Mouse (Mus musculus): ENCODE measurements around the gene Sv2a. TPM values are rescaled to one million over a fixed set of nuclear protein-coding genes. Genes with fewer than 3 reads are reported as not detected.

The Sv2a gene
- total RNA-seq (2021): 100 to 1,000 TPM; 317 to 343 TPM
- long read RNA-seq, full-length matches to known transcripts: 89 of 150 reads
- long read RNA-seq, partial matches to known transcripts: 58 of 150 reads
- long read RNA-seq, other reads (novel, unspliced or antisense): 3 of 150 reads

GRCm38 (mm10) chr3:96180727-96181477, at the start of gene Sv2a:
Gene Sv2a (plus strand): TSS chr3:96181151.
- peak; percentile 75 to 79 for DNase-seq (ENCODE audit: low spot score in 2 of 2)

- DNase-seq (ENCODE audit: low spot score in 2 of 2): no peak
Observed at GRCm38 (mm10) chr3:96132478-96132877, 48.5 kb upstream of the Sv2a start.

GRCm38 (mm10) chr3:96133327-96133905, 47.5 kb upstream of the Sv2a start:
- no peak for DNase-seq (ENCODE audit: low spot score in 2 of 2)

- no peak for DNase-seq (ENCODE audit: low spot score in 2 of 2)
Observed at GRCm38 (mm10) chr3:96135011-96135410, 45.9 kb upstream of the Sv2a start.

- DNase-seq (ENCODE audit: low spot score in 2 of 2): peak; percentile 56 to 71
Observed at GRCm38 (mm10) chr3:96147950-96148349, 33.0 kb upstream of the Sv2a start.

GRCm38 (mm10) chr3:96151836-96152235, 29.1 kb upstream of the Sv2a start:
- DNase-seq (ENCODE audit: low spot score in 2 of 2): no peak

GRCm38 (mm10) chr3:96152611-96153010, 28.3 kb upstream of the Sv2a start:
- no peak for DNase-seq (ENCODE audit: low spot score in 2 of 2)

- no peak for DNase-seq (ENCODE audit: low spot score in 2 of 2)
Observed at GRCm38 (mm10) chr3:96155501-96155900, 25.4 kb upstream of the Sv2a start.

GRCm38 (mm10) chr3:96159820-96160219, 21.1 kb upstream of the Sv2a start:
- DNase-seq (ENCODE audit: low spot score in 2 of 2): no peak

- no peak for DNase-seq (ENCODE audit: low spot score in 2 of 2)
Observed at GRCm38 (mm10) chr3:96160222-96160802, 20.6 kb upstream of the Sv2a start.

- DNase-seq (ENCODE audit: low spot score in 2 of 2): peak in 1 of 2 experiments; percentile 43
Observed at GRCm38 (mm10) chr3:96160803-96161516, 20.0 kb upstream of the Sv2a start.

GRCm38 (mm10) chr3:96161869-96162840, 18.8 kb upstream of the Sv2a start, which contains the start of gene Mtmr11:
Gene Mtmr11 (plus strand): TSS chr3:96162004.
- peak in 1 of 2 experiments; percentile 43 for DNase-seq (ENCODE audit: low spot score in 2 of 2)

- DNase-seq (ENCODE audit: low spot score in 2 of 2): no peak
Observed at GRCm38 (mm10) chr3:96163040-96163439, 17.9 kb upstream of the Sv2a start.

GRCm38 (mm10) chr3:96168466-96169158, 12.3 kb upstream of the Sv2a start:
- DNase-seq (ENCODE audit: low spot score in 2 of 2): no peak

GRCm38 (mm10) chr3:96170276-96170675, 10.7 kb upstream of the Sv2a start:
- DNase-seq (ENCODE audit: low spot score in 2 of 2): no peak

- DNase-seq (ENCODE audit: low spot score in 2 of 2): no peak
Observed at GRCm38 (mm10) chr3:96170976-96171545, 9.9 kb upstream of the Sv2a start.

- no peak for DNase-seq (ENCODE audit: low spot score in 2 of 2)
Observed at GRCm38 (mm10) chr3:96171583-96172196, 9.3 kb upstream of the Sv2a start.

GRCm38 (mm10) chr3:96172197-96173178, 8.5 kb upstream of the Sv2a start, which contains the start of gene Sf3b4:
Gene Sf3b4 (plus strand): TSS chr3:96172332.
- DNase-seq (ENCODE audit: low spot score in 2 of 2): peak; percentile 82 to 84

Data from layer of hippocampus, postnatal 10 days (tissue).